Mouse (Mus musculus): ENCODE results near the gene Necab2.

Gene Necab2

GRCm38 (mm10) chr8:119520102-119520501 lies 73.6 kb downstream of the Necab2 start:
- peak; percentile 49 for DNase-seq (ENCODE audit: low spot score)
